Mouse (Mus musculus): ENCODE measurements at regions not wholly inside any gene's neighbourhood (a gene's known extent, or its start where the extent isn't known, plus 50 kb on each side); places are given as distances from the start of the nearest gene placed in this dataset.

GRCm38 (mm10) chr5:133983249-133983966 is 116.1 kb upstream of the Castor2 start:
- Histone ChIP-seq H3K4me1 (ENCODE audit: control insufficient read depth, insufficient read depth, low read length) (no peaks in the 10 kb centered on the region), H3K27ac (ENCODE audit: insufficient read depth, low read depth, low read length) (no peak overlapping the region), H3K27me3 (replicated peaks; ENCODE audit: control insufficient read depth, insufficient read depth, low read length) (no peaks in the 10 kb centered on the region), H3K4me3 (ENCODE audit: insufficient read depth, low read depth, low read length) (no peak overlapping the region), H3K36me3 (ENCODE audit: control insufficient read depth, insufficient read depth, low read length) (no peaks in the 10 kb centered on the region)
- DNase-seq: no peak
- 8% methylated on average over 15 of the region's 15 CpGs for WGBS
- TF ChIP-seq CTCF (conservative IDR thresholded peaks at IDR 0.05; ENCODE audit: insufficient read depth, insufficient read length, low read depth, low read length) (no peak), POLR2A (IDR thresholded peaks at IDR 0.05; ENCODE audit: low read depth, low read length) (no peak)

- Histone ChIP-seq H3K36me3 (ENCODE audit: control insufficient read depth, insufficient read depth, low read length) (no peaks in the 10 kb centered on the region), H3K27me3 (replicated peaks; ENCODE audit: control insufficient read depth, insufficient read depth, low read length) (no peaks in the 10 kb centered on the region), H3K27ac (ENCODE audit: insufficient read depth, low read depth, low read length) (no peak overlapping the region), H3K4me1 (ENCODE audit: control insufficient read depth, insufficient read depth, low read length) (no peaks in the 10 kb centered on the region), H3K4me3 (ENCODE audit: insufficient read depth, low read depth, low read length) (no peak overlapping the region)
- no peak for DNase-seq
- WGBS: 54% methylated on average over 12 of the region's 12 CpGs
- TF ChIP-seq CTCF (conservative IDR thresholded peaks at IDR 0.05; ENCODE audit: insufficient read depth, insufficient read length, low read depth, low read length) (no peak), POLR2A (IDR thresholded peaks at IDR 0.05; ENCODE audit: low read depth, low read length) (no peak)
Observed at GRCm38 (mm10) chr5:133970421-133970914, 129.0 kb upstream of the Castor2 start.

- Histone ChIP-seq H3K4me3 (ENCODE audit: insufficient read depth, low read depth, low read length) (no peak overlapping the region), H3K27ac (ENCODE audit: insufficient read depth, low read depth, low read length) (no peak overlapping the region), H3K4me1 (ENCODE audit: control insufficient read depth, insufficient read depth, low read length) (no peaks in the 10 kb centered on the region), H3K27me3 (replicated peaks; ENCODE audit: control insufficient read depth, insufficient read depth, low read length) (no peaks in the 10 kb centered on the region), H3K36me3 (ENCODE audit: control insufficient read depth, insufficient read depth, low read length) (no peaks in the 10 kb centered on the region)
- 89% methylated on average over 5 of the region's 5 CpGs for WGBS
- no peak for DNase-seq
- TF ChIP-seq CTCF (conservative IDR thresholded peaks at IDR 0.05; ENCODE audit: insufficient read depth, insufficient read length, low read depth, low read length): no peak
Observed at GRCm38 (mm10) chr5:133963301-133963700, 136.2 kb upstream of the Castor2 start.

GRCm38 (mm10) chr5:133940841-133941240 is 158.7 kb upstream of the Castor2 start:
- no peaks in the 10 kb centered on the region for H3K36me3 ChIP-seq (ENCODE audit: control insufficient read depth, insufficient read depth, low read length)
- no peaks in the 10 kb centered on the region for H3K4me1 ChIP-seq (ENCODE audit: control insufficient read depth, insufficient read depth, low read length)
- no peak for TF ChIP-seq CTCF (conservative IDR thresholded peaks at IDR 0.05; ENCODE audit: insufficient read depth, insufficient read length, low read depth, low read length)
- TF ChIP-seq POLR2A (IDR thresholded peaks at IDR 0.05; ENCODE audit: low read depth, low read length): no peak
- no peak for DNase-seq
- no peaks in the 10 kb centered on the region for H3K27me3 ChIP-seq (replicated peaks; ENCODE audit: control insufficient read depth, insufficient read depth, low read length)
- 75% methylated on average over 3 of the region's 3 CpGs for WGBS
- no peak overlapping the region for H3K4me3 ChIP-seq (ENCODE audit: insufficient read depth, low read depth, low read length)
- no peak overlapping the region for H3K27ac ChIP-seq (ENCODE audit: insufficient read depth, low read depth, low read length)

- 61% methylated on average over 2 of the region's 2 CpGs for WGBS
Observed at GRCm38 (mm10) chr5:133940030-133940429, 159.5 kb upstream of the Castor2 start.

GRCm38 (mm10) chr5:133937967-133938918 is 161.3 kb upstream of the Castor2 start:
- Histone ChIP-seq H3K4me3 (ENCODE audit: insufficient read depth, low read depth, low read length) (no peak overlapping the region), H3K4me1 (ENCODE audit: control insufficient read depth, insufficient read depth, low read length) (no peaks in the 10 kb centered on the region), H3K27me3 (replicated peaks; ENCODE audit: control insufficient read depth, insufficient read depth, low read length) (no peaks in the 10 kb centered on the region), H3K27ac (ENCODE audit: insufficient read depth, low read depth, low read length) (no peak overlapping the region), H3K36me3 (ENCODE audit: control insufficient read depth, insufficient read depth, low read length) (no peaks in the 10 kb centered on the region)
- 81% methylated on average over 9 of the region's 9 CpGs for WGBS
- no peak for DNase-seq
- TF ChIP-seq CTCF (conservative IDR thresholded peaks at IDR 0.05; ENCODE audit: insufficient read depth, insufficient read length, low read depth, low read length) (no peak), POLR2A (IDR thresholded peaks at IDR 0.05; ENCODE audit: low read depth, low read length) (no peak)

More at GRCm38 (mm10) chr5:133940030-133940429, 159.5 kb upstream of the Castor2 start:
- TF ChIP-seq POLR2A (IDR thresholded peaks at IDR 0.05; ENCODE audit: low read depth, low read length) (no peak), CTCF (conservative IDR thresholded peaks at IDR 0.05; ENCODE audit: insufficient read depth, insufficient read length, low read depth, low read length) (no peak)
- H3K27me3 ChIP-seq (replicated peaks; ENCODE audit: control insufficient read depth, insufficient read depth, low read length): no peaks in the 10 kb centered on the region
- no peaks in the 10 kb centered on the region for H3K36me3 ChIP-seq (ENCODE audit: control insufficient read depth, insufficient read depth, low read length)
- no peak for DNase-seq
- no peak overlapping the region for H3K27ac ChIP-seq (ENCODE audit: insufficient read depth, low read depth, low read length)
- H3K4me3 ChIP-seq (ENCODE audit: insufficient read depth, low read depth, low read length): no peak overlapping the region
- H3K4me1 ChIP-seq (ENCODE audit: control insufficient read depth, insufficient read depth, low read length): no peaks in the 10 kb centered on the region

GRCm38 (mm10) chr5:133935451-133935850 is 164.1 kb upstream of the Castor2 start:
- Histone ChIP-seq H3K4me1 (ENCODE audit: control insufficient read depth, insufficient read depth, low read length) (no peaks in the 10 kb centered on the region), H3K4me3 (ENCODE audit: insufficient read depth, low read depth, low read length) (no peak overlapping the region), H3K27ac (ENCODE audit: insufficient read depth, low read depth, low read length) (no peak overlapping the region), H3K36me3 (ENCODE audit: control insufficient read depth, insufficient read depth, low read length) (no peaks in the 10 kb centered on the region), H3K27me3 (replicated peaks; ENCODE audit: control insufficient read depth, insufficient read depth, low read length) (no peaks in the 10 kb centered on the region; the same call in 1 of the 2 replicates)
- WGBS: 86% methylated on average over 6 of the region's 6 CpGs
- no peak for TF ChIP-seq POLR2A (IDR thresholded peaks at IDR 0.05; ENCODE audit: low read depth, low read length)
- TF ChIP-seq CTCF (conservative IDR thresholded peaks at IDR 0.05; ENCODE audit: insufficient read depth, insufficient read length, low read depth, low read length): no peak
- DNase-seq: no peak
